Mouse (Mus musculus) retina, embryonic 14.5 days (tissue): ENCODE measurements around the gene Vmn1r175.
"Not testable (repeated sequence)": the region's sequence is repeated elsewhere in the genome, so short reads cannot be mapped to it uniquely, and the experiment has no call there.

Experiments
- DNase-seq: peaks from one replicate; pipeline ENCODE4 v3.0.0-alpha.2; 2015; ENCODE audit warnings: low spot score

The Vmn1r175 gene

DNA sequence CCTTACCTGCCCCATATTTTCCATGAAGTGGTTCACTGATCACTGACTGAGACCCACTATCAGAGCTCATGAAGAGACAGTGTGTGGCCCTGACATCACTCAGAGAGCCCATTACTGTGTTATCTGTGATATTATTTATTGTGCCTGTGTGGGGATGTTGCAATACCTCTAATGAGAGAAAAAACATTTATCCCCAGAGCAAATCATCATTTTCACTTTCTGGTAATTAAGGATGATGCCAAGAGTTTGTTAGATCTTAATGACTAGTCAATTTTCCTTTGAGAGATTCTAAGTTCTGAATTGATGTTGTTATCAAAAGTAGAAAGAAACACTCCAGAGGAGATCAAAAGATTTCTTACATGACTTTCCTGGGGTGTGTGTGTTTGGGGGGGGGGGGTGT lies at the start of gene Vmn1r175:
Gene Vmn1r175, minus strand, starts transcription at position 101 of the 400 bp plus-strand sequence.
- not testable (repeated sequence) for DNase-seq

DNA sequence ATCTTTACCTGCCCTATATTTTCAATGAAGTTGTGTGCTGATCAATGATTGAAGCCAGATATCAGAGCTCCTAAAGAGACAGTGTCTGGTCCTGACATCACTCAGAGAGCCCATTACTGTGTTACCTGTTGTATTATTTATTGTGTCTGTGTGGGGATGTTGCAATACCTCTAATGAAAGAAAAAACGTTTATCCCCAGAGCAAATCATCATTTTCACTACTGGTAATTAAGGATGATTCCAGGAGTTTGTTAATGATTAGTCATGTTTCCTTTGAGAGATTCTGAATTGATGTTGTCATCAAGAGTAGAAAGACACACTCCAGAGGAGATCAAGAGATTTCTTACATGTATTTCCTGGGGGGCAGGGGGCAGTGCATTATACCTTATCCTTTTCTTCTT lies 26.8 kb upstream of the Vmn1r175 start, which contains the start of gene Vmn1r176:
Gene Vmn1r176, minus strand, starts transcription at position 101 of the 400 bp plus-strand sequence.
- DNase-seq = not testable (repeated sequence)

DNA sequence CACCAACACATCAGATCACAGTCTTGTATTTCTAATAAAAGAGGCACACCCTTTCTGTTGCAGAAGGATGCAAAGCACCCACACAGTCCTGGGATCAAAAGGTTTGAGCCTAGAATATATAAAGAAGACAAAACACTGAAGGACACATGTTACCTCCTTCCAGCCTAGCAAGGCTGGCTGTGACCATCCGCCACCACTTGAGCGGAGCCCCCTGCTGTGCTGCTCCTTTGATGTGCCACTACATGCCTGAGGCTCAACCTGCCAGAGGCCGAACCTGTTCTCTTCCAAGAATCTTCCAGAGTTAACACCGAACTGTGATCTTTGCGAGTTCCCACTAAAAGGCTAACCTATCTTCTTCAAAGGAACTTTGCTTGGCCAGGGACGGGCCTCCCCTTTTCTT lies 25.9 kb downstream of the Vmn1r175 start:
- DNase-seq = no peak
